Mouse (Mus musculus): ENCODE measurements around the gene Manba.
"Not testable (repeated sequence)": the region's sequence is repeated elsewhere in the genome, so short reads cannot be mapped to it uniquely, and the experiment has no call there.

The Manba gene

GRCm38 (mm10) chr3:135524900-135525299 is 39.5 kb downstream of the Manba start:
- not testable (repeated sequence) for DNase-seq (ENCODE audit: low read depth, low spot score)

- no peak for DNase-seq (ENCODE audit: low read depth, low spot score)
These were observed 44.3 kb downstream of the Manba start for GRCm38 (mm10) chr3:135529670-135530069.

DNA sequence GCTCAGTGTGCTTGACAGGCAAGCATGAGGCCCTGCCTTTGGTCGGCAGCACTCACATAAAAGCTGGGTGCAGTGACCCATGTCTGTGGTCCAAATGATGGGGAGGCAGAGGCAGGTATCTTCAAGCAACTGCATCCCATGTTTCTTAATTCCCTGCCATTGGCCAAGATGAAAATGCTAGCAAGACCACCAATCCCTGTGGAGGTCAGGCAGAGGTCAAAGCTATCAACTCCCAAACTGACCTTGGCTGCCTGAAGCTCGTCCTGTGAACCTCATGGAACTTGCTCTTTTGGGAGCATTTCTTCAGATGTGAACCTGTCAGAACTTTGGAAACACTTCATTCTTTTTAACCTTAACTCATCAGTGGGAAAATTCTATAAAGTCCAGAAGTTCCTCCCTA is 46.4 kb downstream of the Manba start:
- no peak for DNase-seq (ENCODE audit: low read depth, low spot score)

DNA sequence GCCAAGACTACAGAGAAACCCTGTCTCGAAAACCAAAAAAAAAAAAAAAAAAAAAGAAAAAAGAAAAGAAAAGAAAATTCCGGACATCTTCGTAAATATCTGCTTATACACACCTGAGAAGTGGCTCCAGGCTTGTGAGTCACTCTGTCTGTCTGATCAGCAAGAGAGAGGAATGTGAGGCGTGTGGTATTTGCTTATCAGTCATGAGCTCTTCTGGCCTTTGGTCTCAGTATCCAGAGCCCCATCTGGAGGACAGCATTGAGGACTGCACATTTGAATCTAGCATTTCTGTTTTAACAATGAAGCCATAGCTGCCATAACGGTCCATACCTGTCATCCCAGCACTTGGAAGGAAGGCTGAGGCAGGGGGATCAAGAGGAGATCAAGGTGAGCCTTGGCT is 48.7 kb downstream of the Manba start:
- DNase-seq (ENCODE audit: low read depth, low spot score) = peak; percentile 41

DNA sequence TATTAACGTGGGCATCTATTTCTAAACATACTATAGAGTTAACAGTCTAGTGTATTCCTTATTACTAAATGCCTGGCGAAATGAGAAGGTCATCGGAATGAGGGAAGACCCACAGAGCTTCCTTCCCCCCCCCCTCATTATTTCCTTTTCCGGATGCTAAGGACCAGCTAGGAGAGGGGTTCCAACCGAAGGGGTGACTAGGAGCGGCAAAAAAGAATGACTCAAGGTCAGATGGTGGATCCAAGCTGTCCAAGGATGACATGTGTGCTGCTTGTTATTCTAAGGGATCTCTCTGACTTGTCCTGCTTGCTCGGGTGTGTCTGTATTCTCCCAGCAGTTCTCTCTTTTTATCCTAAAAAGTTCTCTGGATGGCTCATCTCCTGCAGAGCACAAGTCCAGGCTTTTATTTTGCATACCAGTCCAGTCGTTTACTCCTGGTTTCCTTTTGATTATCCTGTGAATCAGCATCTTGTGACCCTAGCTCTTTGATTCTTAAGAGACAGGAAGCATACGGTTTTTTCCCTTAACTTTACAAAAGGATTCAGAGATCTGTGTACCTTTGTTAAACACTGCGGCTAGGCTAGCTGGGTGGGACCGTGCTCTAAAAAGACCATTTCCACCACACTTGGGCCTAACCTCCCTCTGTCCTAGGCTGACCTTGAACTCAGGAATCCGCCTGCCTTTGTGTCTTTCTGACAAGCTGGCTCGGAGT is 61.0 kb downstream of the Manba start:
- DNase-seq (ENCODE audit: low read depth, low spot score) = no peak

- DNase-seq (ENCODE audit: low read depth, low spot score) = no peak
These were observed 61.9 kb downstream of the Manba start for GRCm38 (mm10) chr3:135547298-135547697.

DNA sequence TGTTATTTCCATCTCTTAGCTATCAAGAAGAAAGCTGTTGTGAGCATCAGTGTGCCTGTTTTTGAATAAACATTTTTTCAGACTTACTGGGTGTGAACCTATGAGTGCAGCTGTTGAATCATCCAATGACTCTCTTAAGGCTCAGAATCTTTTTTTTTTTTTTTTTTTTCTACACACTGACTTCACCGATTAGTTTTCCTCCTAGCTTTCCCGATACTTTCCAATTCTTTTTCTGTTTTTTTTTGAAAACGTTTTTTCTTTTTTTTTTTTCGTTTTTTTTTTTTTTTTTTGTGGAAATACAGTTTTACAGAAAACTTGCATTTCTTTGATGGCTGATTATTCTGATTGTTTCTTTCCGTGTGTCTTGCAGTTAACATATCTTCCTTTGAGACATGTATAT is 67.5 kb downstream of the Manba start:
- DNase-seq (ENCODE audit: low read depth, low spot score) = no peak

DNA sequence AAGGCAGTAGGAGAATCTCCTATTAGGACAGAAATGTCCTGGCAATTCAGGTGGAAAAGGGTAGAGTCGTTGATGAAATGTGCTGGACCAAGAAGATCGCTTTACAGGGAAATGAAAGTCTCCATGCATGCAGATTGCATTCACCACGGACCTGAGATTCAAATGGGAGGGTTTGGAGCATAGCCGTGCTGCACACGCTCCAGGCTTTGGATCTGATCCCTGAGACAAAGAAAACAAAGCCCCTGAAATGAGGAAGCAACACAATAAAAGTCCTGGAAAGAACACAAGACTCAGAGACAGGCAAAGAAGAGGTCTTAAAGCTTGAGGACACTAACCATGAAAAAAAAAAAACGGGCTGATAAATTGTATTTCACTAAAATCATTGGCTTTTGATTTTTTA is 69.8 kb downstream of the Manba start:
- DNase-seq (ENCODE audit: low read depth, low spot score) = no peak

DNA sequence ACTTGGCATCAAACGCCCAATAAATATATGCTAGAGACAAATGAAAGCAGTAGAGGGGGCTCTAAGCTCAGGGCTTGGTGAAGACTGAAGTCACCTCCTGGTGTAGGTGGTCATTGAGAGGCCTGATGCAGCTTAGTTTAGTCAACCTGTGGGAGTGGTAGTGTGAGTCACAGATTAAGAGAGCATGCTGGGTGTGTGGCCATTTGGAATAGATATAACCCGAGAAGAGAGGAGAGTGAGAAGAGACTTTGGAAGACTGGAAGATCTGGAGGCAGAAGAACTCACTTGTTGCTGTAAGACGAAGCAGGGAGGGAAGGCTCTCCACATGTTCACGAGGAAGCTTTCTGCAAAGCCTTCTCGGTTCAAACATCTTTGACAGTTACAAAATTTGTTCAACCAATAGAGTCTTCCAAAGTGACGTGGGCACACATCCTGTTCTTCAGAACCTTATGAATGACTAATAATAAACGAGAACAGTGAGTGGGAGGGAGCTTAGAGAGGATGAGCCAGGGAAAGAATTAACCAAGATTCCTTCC is 70.7 kb downstream of the Manba start:
- peak; percentile 71 for DNase-seq (ENCODE audit: low read depth, low spot score)

DNA sequence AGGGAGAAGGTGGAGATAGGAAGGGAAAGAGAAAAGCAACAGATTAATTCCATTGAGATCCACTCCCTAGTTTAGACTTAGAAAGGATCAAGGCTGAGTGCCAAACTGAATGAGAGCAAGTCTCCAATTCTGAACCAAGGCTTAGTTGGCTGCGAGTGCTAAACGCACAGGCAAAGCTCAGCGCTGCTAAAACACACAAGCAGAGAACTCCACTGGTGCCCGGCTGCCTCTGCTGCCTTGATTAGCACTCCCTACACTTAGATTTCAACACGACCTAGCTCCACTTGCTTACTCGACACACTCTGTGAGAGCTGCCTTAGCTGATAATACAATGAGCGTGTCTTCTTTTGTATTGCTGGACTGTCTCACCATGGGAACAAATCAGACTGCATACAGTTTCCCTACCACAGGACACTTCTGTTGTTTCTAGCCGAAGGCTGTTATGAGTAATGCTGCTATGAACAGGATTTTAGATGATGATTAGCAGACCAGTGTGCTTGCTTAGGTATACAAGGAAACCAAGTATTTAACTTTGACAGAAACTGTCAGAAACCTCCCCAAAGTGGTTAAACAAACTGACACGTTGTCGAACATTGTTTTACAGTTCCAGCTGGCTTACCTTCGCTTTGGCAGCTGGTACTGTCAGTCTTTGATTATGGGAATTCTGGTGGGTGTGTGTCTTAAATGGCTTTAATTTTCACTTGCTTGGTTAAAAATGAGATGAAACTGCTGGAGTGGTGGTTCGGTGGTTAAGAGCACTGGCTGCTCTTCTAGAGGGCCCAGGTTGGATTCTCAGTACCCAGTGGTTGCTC is 71.6 kb downstream of the Manba start:
- DNase-seq (ENCODE audit: low read depth, low spot score) = peak; percentile 47

GRCm38 (mm10) chr3:135562036-135562435 is 76.6 kb downstream of the Manba start:
- no peak for DNase-seq (ENCODE audit: low read depth, low spot score)

DNA sequence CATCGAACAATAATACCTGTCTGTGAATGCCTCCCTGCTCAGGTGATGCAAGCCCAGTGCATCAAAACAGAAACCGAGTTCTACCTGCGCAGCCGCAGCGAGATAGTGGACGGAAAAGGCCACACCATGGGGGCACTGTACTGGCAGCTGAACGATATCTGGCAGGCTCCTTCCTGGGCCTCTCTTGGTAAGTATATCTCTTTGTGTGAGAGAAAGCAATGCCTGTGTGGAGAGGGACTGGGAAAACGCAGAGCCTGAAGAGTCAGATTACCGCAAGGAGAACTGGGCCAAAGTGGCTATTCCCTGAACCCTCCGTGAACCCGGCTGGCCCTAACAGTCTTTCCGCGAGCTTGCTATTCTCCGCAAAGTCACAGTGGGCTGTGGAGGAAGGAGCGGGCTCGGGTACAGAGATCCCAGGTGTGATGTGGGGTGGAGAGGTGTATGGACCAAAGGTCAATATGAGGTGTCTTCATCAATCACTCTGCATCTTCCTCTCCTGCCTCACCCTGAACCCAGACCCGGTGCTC is 77.8 kb downstream of the Manba start:
- no peak for DNase-seq (ENCODE audit: low read depth, low spot score)

DNA sequence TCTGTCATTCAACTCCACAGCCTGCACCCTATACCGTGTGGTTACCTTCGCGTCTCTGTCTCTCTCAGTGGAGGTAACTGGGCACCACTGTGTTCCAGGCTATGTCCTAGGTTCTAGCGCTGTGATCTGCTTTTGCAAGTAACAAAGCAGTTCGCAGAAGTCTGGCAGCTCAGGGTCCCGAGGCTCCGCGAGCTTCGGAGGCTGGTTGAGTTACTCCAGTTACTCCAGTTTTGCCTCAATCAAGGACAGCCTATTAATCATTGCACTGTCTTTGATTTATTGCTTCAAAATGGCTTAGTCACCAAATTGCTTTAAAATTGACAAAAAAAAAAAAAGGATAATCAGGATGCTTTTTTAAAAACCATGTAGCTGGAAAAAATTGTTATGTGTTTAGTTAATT is 79.3 kb downstream of the Manba start:
- DNase-seq (ENCODE audit: low read depth, low spot score) = no peak

DNA sequence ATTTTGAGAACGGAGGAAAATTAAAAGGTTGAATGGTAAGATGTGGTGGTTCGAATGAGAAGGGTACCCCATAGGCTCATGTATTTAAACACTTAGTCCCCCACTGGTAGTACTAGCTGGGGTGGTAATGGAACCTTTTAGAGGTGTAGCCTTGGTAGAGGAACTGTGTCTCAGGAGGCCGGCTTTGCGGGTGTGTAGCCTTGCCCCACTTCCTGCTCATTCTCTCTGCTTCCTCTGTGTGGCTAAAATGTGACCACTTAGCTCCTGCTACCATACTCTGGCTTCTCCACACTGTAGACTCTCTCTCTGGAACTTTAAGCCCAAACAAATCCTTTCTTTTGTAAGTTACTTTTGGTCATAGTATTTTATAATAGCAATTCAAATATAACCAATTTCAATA is 79.9 kb downstream of the Manba start:
- no peak for DNase-seq (ENCODE audit: low read depth, low spot score)

GRCm38 (mm10) chr3:135567888-135568287 is 82.5 kb downstream of the Manba start:
- DNase-seq (ENCODE audit: low read depth, low spot score) = no peak

DNA sequence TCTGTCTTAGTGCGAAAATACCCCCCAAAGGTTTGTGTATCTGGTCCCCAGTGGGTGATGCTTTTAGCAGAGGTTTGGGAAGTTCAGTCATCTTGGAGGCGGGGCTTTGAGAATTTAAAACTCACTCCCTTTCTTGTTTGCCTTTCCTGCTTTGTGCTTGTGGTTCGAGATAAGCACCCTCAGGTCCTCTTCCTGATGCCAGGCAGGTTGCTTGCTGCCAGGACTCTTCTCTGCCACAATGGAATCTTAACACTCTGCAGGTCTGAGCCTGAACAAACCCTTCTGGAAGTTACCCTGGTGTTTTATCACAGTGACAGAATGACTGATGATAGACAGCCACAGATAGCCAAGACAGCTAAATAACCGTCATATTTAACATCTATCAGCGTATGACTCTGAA is 83.2 kb downstream of the Manba start:
- no peak for DNase-seq (ENCODE audit: low read depth, low spot score)

GRCm38 (mm10) chr3:135571540-135571939 is 86.1 kb downstream of the Manba start:
- no peak for DNase-seq (ENCODE audit: low read depth, low spot score)

DNA sequence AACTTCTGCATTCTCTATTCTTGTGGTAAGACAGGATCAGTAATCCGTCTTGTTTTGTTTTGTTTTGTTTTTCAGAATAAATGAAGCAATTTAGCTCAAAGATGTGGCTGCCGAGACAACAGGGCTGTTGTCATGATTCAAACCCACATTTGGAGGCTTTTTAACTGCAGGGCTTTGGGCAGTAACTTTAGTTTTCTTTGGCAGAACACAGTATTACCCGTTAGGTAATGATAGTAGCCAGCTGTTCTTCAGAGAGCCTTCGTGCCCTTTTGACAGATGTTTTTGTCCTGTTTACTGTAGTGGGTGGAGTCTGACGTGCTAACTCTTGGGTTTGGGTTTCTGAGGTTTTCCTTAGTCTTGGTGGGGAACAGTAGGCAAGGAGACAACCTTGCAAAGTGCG is 87.6 kb downstream of the Manba start:
- DNase-seq (ENCODE audit: low read depth, low spot score) = no peak

DNA sequence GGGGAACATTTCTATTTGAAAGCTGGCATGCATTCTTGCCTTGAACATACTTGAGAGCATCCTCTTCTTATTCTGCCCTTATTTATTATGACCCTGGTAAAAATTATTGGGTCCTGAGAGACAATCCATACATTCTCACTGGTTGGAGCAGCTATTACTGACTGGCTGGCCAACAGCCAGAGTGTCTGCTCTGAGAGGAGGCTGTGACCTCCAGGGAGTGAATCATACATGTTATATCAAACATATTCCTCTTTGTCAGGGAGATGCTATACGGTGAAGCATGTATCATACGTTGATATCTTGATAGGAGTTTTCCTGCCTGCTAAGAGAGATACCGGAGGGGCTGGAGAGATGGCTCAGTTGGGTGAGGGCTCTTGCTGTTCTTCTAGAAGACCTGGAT is 89.7 kb downstream of the Manba start:
- no peak for DNase-seq (ENCODE audit: low read depth, low spot score)

GRCm38 (mm10) chr3:135578588-135579140 is 93.3 kb downstream of the Manba start:
- DNase-seq (ENCODE audit: low read depth, low spot score) = no peak

DNA sequence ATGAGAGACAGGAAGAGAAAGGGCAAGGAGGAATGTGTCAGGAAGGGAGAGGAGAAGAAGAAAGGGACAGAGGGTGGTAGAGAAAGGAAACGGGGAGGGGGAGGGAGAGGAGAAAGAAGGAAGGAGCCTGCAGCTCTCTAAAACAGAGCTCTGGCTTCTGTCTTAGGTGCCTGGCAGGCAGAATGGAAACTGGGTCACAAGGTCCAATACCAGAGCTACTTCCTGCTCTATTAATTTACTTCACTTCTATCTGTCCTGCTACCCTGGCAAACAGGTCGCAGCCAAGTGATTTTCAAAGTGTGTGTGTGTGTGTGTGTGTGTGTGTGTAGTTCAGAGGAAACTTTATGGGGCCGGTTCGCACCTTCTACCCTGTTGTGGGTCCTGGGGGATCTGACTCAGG is 93.8 kb downstream of the Manba start:
- no peak for DNase-seq (ENCODE audit: low read depth, low spot score)

All from brain, adult 2 months (tissue).